Mouse (Mus musculus) granulocyte monocyte progenitor cell, adult 5-6 weeks (primary cell): ENCODE data around the gene Fgfr2. TPM values are rescaled to one million over a fixed set of nuclear protein-coding genes. Genes with fewer than 3 reads are reported as not detected.

Experiments
- ATAC-seq: replicated peaks from 2 replicates; pipeline ENCODE4 v1.8.0; 2016; ENCODE audit warnings: mild to moderate bottlenecking, moderate TSS enrichment, inconsistent platforms; ENCODE audit not compliant: poor library complexity, severe bottlenecking
- total RNA-seq, 2 experiments: library from RNA; stranded (forward) in 1 of 2; stranded (reverse) in 1 of 2; fragments of 200-712, 200-1000 nt in 1 of 2; fragments of >200 nt in 1 of 2; fragmentation: Nextera tagmentation in 1 of 2; gene quantifications; 2 replicates each; pipeline ENCODE4 v1.2.3; 2014 to 2017

Fgfr2 gene
- total RNA-seq, 2 experiments from 2014 or later = not detected

- ATAC-seq = no peak
Observed at GRCm38 (mm10) chr7:132153725-132154147, 969.4 kb downstream of the Fgfr2 start.

- no peak for ATAC-seq
Observed at GRCm38 (mm10) chr7:132145227-132145800, 977.8 kb downstream of the Fgfr2 start.

- no peak for ATAC-seq
Observed at GRCm38 (mm10) chr7:132128687-132129086, 994.5 kb downstream of the Fgfr2 start.

DNA sequence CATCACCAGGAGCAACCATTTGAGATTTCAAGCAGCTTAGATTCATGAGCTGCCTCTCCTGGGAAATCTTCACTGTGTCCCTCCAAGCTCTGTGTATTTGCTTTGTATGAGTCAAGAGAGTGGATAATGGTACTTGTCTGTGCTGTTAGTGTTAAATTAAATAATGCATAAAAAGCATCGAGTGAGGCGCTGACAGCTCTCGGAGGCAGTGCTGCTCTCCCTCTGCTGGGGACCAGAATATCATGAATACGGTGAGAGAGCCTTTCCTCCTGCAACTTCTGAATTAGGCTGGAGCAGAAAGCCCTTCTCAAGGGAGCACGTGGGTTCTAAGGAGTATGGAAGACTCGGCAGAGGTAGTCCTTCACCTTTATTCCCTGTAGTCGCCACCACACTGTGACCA is 998.2 kb downstream of the Fgfr2 start:
- ATAC-seq = no peak

DNA sequence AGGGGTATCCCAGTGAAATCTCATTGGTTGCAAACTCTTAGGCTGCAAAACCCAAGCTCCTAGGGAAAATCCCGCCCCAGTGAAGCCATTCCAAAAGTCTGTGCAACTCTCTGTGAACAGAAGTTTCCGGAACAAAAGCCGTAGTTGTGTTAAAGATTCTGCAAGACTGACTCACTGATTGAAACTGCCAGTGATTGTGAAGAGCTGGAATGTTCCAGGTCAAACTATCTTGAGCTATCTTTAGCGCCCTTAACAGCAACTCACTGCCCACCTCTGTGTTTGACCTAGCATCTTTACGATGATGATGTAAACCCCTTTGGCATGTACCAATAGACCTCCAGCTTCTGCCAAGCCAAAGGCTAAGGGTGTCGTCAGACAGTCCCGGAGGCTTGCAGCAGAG is 999.9 kb downstream of the Fgfr2 start:
- ATAC-seq = no peak

GRCm38 (mm10) chr7:132119817-132120216 is 1003.3 kb downstream of the Fgfr2 start:
- no peak for ATAC-seq

GRCm38 (mm10) chr7:132111770-132112169 is 1011.4 kb downstream of the Fgfr2 start:
- ATAC-seq = no peak

- ATAC-seq = no peak
Observed at GRCm38 (mm10) chr7:132110308-132110707, 1012.8 kb downstream of the Fgfr2 start.

DNA sequence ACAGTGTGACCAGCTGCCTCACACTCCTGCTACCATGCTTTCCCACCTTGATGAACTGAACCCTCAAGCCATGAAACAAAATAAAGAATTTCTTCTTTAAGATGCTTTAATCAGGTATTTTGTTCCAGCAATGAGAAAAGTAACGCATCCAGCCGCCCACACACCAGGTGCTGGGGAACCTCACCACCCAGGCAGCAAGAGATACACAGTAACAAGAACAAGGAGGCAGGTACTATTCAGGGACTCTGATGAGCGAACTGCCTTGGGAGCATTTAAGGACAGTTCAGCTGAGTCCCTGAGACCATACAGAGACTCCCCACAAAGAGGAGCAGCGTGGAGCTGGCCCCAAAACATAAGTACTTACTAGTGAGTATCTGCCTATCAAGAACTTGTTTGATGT is 1016.3 kb downstream of the Fgfr2 start:
- ATAC-seq = no peak

DNA sequence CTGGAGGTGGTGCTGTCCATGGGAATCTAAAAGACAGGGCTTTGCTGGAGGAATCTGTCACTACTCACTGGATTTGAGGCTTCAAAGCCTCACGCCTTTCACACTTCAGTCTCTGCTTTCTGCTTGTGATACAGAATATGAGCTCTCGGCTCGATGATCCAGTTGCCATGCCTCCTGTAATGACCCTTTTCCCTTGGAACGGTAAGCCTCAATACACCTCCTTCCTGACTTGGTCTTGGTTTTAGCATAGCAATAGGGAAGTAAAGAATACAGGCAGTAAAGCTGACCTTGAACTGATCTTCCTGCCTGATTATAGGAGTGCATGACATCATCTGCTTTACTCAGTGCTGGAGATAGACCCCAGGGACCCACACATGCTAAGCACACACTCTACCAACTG is 1017.8 kb downstream of the Fgfr2 start:
- ATAC-seq = no peak

- ATAC-seq = no peak
Observed at GRCm38 (mm10) chr7:132098441-132098840, 1024.7 kb downstream of the Fgfr2 start.

- no peak for ATAC-seq
Observed at GRCm38 (mm10) chr7:132094666-132095065, 1028.5 kb downstream of the Fgfr2 start.

- no peak for ATAC-seq
Observed at GRCm38 (mm10) chr7:132091551-132091950, 1031.6 kb downstream of the Fgfr2 start.

DNA sequence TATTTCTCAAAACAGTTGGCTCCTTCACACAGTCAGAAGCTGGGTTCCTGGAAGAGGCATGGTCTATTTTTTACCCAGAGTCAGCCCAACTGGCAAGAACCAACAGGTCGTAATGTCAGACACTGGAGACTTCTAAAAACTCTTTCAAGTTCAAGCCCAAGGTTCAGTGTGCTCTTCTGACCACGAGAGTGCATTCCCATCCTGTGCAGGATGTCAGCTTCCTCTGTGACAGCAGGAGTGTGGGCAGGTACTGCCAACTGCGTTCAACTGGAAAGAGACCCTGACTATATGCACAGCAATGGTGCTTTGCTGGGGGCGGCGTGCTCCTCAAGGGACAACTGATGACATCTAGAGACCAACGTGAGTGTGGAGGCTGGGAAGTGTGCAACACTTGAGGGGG is 1034.5 kb downstream of the Fgfr2 start:
- no peak for ATAC-seq

DNA sequence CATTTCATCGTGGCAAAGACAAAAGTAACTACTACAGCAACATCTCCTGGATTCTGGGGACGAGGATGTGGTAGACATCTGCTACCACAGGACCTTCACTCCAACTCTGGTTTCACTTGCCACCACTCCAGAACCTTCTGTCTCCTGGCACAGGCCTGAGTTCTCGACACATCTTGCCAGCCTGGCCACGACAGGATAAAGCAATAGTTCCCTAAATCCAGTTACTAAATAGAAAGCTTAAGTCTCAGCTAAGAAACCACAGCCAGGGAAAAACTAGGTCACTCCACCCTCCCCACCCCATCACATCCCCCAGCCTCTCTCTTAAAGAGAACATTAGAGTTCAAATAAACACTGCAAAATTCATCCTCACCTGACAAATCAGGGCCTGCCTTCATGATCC is 1035.0 kb downstream of the Fgfr2 start:
- ATAC-seq = no peak

DNA sequence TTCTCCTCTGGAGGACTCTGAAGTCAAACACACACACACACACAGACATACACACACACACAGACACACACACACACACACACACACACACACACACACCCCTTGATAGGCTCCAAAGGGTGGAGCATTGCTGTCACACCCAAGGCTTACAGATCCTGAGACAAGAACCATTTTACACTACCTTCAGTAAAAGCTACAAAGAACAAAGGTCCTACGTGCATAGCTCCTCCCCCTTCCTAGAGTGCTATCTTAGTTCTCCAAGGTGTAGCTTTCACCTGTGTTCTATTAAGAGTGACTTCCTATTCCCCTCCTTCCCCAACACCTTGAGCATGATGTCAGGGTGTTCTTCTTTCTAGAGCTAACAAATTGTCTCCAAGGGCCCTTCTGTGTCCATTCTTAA is 1047.3 kb downstream of the Fgfr2 start:
- no peak for ATAC-seq

DNA sequence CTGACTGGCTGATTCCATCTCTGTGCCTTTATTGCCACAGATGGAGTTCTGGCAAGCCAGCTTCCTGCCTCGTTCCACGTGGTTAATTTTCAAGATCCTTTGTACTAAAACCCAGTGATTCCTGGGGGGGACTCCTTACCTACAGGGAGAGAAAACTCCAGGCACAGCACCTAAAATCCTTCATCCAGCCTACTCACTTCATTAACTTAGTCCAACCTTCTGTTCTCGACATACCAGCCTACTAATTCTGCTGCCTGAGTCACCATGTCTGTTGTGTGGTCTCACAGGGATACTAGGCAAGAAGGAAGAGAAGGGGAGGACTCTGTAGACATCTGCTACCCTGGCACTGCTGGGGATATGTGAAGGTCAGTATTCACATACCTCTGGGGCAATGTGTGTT is 1048.6 kb downstream of the Fgfr2 start:
- ATAC-seq = no peak

DNA sequence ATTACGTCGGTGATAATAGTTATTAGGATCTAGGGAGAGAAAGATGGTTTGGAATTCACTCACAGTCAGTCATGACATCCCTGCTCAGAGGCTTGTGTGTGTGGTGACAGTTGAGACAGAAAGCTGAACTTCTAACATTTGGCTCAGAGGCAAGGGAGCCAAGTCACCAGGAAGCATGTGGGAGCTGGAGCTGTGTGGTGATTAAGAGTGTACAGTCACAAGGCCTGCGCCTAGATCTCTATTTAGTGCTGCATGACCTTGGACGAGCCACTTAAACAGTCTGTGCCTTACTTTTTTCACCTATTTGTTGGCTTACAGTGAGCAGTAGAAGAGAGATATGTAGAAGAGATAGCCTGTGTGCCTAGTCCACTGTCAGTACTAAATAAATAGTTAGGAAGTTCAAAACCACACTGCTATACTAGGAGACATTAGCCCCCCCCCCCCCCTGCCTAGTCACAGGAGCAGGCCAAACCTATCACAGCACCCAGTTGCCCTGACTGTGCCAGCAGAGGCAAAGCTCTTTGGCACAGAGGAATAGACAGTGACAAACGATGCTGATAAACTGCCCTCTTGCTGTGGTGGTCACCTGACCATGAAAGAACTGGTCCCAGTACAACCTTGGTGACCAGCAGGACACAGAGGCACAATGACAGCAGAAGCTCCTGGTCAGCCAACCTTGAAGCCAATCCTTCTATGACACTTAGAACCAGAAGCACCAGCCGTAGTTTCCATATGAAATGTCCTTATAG is 1052.1 kb downstream of the Fgfr2 start:
- ATAC-seq = no peak

DNA sequence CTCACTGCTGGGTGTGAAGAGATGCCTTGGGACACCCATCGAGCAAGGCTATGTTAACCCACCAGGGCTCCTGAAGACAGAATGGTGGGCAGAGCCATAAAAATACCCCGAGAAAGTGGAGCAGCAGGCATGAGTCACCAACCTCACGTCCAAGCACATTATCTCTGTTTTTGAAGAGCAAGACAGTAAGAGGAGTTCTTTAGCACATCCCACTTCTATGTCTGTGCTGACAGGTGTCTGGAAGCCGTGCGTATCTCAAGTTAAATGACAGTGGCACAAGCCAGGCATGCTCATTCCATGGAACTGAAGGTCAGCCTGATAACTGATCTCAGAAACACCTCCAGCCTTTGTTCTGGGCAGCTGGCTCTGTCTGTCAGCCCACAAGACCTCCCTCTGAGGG is 1055.2 kb downstream of the Fgfr2 start:
- no peak for ATAC-seq

DNA sequence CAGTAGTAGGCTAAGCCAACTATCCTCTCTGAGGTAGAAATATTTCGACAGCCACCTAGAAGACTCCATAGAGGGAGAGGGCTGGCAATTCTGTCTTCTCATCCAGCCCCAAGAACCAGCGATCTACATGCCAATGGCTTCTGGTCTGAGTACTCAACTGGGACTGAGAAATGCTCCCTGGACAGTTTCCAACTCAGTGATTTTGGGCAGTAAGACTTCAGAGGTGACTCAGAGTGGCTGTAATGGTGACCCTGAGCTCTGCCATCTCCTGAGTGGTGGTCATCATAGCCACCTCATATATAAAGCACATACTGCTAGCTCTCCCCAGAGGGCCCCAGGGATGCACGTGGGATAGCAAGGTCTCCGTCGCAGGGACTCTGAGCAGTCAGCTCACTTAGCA is 1055.6 kb downstream of the Fgfr2 start:
- no peak for ATAC-seq

DNA sequence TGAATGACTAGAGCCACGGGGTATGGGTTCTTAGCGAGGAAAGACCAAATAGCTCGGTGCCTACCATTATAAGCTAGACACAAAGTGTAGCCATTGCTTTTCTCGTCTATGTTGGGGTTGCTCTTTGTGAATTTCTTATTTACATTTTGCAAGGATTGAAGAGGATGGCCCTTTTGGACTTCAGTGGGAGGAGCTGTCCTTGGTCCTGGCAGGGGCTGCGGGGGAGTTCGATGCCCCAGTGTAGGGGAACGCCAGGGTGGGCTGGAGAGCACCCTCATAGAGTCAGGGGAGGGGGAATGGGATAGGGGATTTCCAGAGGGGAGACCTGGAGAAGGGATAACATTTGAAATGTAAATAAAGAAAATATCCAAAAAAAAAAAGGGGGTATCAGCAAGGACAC is 1063.0 kb downstream of the Fgfr2 start:
- no peak for ATAC-seq

DNA sequence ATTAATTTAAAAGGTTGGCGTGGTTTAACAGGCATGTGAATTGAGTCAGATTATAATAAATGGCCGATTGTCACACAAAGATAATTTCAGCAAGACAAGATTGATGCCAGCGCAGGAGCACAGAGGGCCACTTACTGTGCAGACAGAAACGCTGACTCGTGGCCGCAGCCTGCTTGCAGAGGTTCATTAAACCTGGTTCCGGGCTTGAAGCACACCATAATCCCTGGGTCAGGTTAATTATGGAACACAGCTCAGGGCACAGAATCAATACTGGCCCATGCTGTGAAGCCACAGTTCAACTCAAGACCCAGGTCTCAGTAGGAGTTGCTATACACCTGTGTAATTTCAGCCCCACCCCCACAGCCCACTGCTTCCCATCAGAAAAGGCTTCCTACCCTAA is 1066.6 kb downstream of the Fgfr2 start:
- ATAC-seq = no peak
